Mouse (Mus musculus) spleen, adult 2 months (tissue): ENCODE measurements around the gene Card9. TPM values are rescaled to one million over a fixed set of nuclear protein-coding genes. Genes with fewer than 3 reads are reported as not detected.

Source experiments
- DNase-seq, 2 experiments: peaks; one replicate each; pipeline versions ENCODE4 v3.0.0 to v3.0.0-alpha.2; 2012 to 2021; ENCODE audit warnings: low spot score in 2 of 2, low read depth in 1 of 2
- H3K27ac ChIP-seq: fragments of 200-500 bp; 2 replicates; pipeline ENCODE4 v1.5.1; 2012; ENCODE audit warnings: low read length, inconsistent platforms; ENCODE audit not compliant: insufficient read depth
- H3K27me3 ChIP-seq: fragments of 200-500 bp; 2 replicates; pipeline ENCODE4 v1.6.1; 2012; ENCODE audit warnings: mild to moderate bottlenecking, moderate library complexity, low read length, inconsistent platforms; ENCODE audit not compliant: control insufficient read depth, insufficient read depth
- H3K36me3 ChIP-seq: fragments of 200-500 bp; 2 replicates; pipeline ENCODE4 v1.6.1; 2012; ENCODE audit warnings: mild to moderate bottlenecking, low read length, inconsistent platforms; ENCODE audit not compliant: control insufficient read depth, insufficient read depth
- H3K4me1 ChIP-seq: fragments of 200-500 bp; 2 replicates; pipeline ENCODE4 v1.6.1; 2011; ENCODE audit warnings: inconsistent platforms; ENCODE audit not compliant: control insufficient read depth, insufficient read depth, insufficient read length
- H3K4me3 ChIP-seq: fragments of 200-500 bp; 2 replicates; pipeline ENCODE4 v1.5.1; 2011; ENCODE audit warnings: mild to moderate bottlenecking, inconsistent platforms; ENCODE audit not compliant: insufficient read depth, insufficient read length; ENCODE audit errors: extremely low read depth
- CTCF ChIP-seq: fragments of 200-500 bp; IDR thresholded peaks from 2 replicates; pipeline ENCODE4 v1.5.1; 2011; ENCODE audit warnings: mild to moderate bottlenecking, inconsistent platforms; ENCODE audit not compliant: insufficient read depth, insufficient read length, insufficient replicate concordance; ENCODE audit errors: extremely low read depth
- POLR2A ChIP-seq: fragments of 200-500 bp; IDR thresholded peaks from 2 replicates; pipeline ENCODE4 v1.6.1; 2011; ENCODE audit warnings: low read depth, low read length, inconsistent platforms
- WGBS: fragments of 180-500 bp; shearing (Covaris S2); methylation state at CpG from one replicate; pipeline ENCODE4 v1.1.7; 2018; 5-methylcytosine and 5-hydroxymethylcytosine counted together
- polyA plus RNA-seq: library from polyadenylated mRNA; depleted of rRNA; stranded (reverse); fragments of >200 nt; gene quantifications from 2 replicates; pipeline ENCODE4 v1.2.3, GENCODE M21; 2012; rRNA removed

Card9 gene
- polyA plus RNA-seq, 1 experiment, result 11.9 TPM

DNA sequence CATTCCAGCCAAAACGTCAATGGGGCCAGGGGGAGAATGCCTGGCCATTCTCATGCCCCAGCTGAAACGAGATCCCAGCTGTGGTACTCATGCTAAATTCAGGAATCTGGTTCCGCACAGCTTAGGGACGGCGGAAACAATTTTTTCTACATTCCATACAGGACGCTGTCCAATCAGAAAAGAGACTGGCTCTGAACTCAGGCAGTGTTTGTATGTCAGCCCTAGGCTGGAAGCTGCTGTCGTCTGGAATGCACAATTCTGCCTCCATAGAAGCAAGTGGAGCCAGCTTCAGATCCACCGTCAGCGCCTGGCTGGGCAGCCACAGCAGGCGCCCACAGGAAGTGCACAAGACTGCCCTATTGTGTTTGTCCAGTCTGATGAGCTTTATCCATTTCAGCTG, 51.0 kb downstream of the Card9 start:
- Histone ChIP-seq H3K27ac (no peak overlapping the region), H3K4me3 (no peak overlapping the region), H3K4me1 (peaks cover 5% of the 10 kb centered on the region; the same call in 1 of the 2 replicates), H3K36me3 (no peaks in the 10 kb centered on the region), H3K27me3 (no peaks in the 10 kb centered on the region)
- no peak for DNase-seq
- TF ChIP-seq POLR2A (no peak), CTCF (no peak)
- 77% methylated on average over 10 of the region's 10 CpGs for WGBS

GRCm38 (mm10) chr2:26306702-26307101, 54.0 kb downstream of the Card9 start:
- Histone ChIP-seq H3K27ac (no peak overlapping the region), H3K27me3 (no peaks in the 10 kb centered on the region), H3K4me3 (no peak overlapping the region), H3K4me1 (peaks cover 2% of the 10 kb centered on the region; the same call in 1 of the 2 replicates), H3K36me3 (no peaks in the 10 kb centered on the region)
- WGBS, result 84% methylated on average over 3 of the region's 3 CpGs
- TF ChIP-seq CTCF (no peak), POLR2A (no peak)
- DNase-seq, result no peak

- H3K27me3 ChIP-seq, result no peaks in the 10 kb centered on the region
- no peaks in the 10 kb centered on the region for H3K36me3 ChIP-seq
- TF ChIP-seq POLR2A (no peak), CTCF (no peak)
- H3K4me1 ChIP-seq, result no peaks in the 10 kb centered on the region
- H3K27ac ChIP-seq, result no peak overlapping the region
- WGBS, result 87% methylated on average over 2 of the region's 2 CpGs
- DNase-seq, result no peak
- H3K4me3 ChIP-seq, result no peak overlapping the region
Measured at GRCm38 (mm10) chr2:26305555-26305954, 55.2 kb downstream of the Card9 start.

DNA sequence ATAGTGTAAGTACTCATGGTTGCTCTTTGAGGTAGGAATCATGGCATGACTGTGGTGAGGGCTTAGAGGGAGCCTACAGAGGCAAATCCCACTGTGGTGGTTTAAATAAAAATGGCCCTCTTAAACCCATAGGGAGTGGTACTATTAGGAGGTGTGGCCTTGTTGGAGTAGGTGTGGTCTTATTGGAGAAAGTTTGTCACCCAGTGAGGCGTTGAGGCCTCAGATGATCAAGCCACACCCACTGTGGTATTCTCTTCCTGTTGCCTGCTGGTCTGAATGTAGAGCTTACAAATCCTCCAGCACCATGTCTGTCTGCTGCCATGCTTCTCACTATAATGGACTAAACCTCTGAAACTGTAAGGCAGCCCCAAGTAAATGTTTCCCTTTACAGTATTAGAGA, 56.0 kb downstream of the Card9 start:
- DNase-seq, result no peak
- WGBS, result 26% methylated on average over 1 of the region's 1 CpGs
- no peak for TF ChIP-seq POLR2A
- TF ChIP-seq CTCF, result no peak
- Histone ChIP-seq H3K4me3 (no peak overlapping the region), H3K4me1 (no peaks in the 10 kb centered on the region), H3K36me3 (no peaks in the 10 kb centered on the region), H3K27me3 (no peaks in the 10 kb centered on the region), H3K27ac (no peak overlapping the region)

Other genes starting within 250 kb of the Card9 start
- 10.7 and 16.8 TPM in 2 replicates for gene Nacc2, start 237.7 kb downstream of the Card9 start, polyA plus RNA-seq
- 0.04 TPM in 1 of 2 replicates, not detected in the other for gene Lhx3, start 152.6 kb downstream of the Card9 start, polyA plus RNA-seq
- 7.0 and 9.8 TPM in 2 replicates for gene Qsox2, start 123.4 kb downstream of the Card9 start, polyA plus RNA-seq
- not detected in 2 replicates for gene Ccdc187, start 66.4 kb downstream of the Card9 start, polyA plus RNA-seq
- gene Gpsm1, start 45.4 kb downstream of the Card9 start, polyA plus RNA-seq, result 17.7 and 21.1 TPM in 2 replicates
- gene Dnlz, start 8.8 kb downstream of the Card9 start, polyA plus RNA-seq, result 13.4 and 20.0 TPM in 2 replicates
- 41.1 and 46.5 TPM in 2 replicates for gene Snapc4, start 19.7 kb upstream of the Card9 start, polyA plus RNA-seq
- 60.1 and 70.5 TPM in 2 replicates for gene Entr1, start 28.4 kb upstream of the Card9 start, polyA plus RNA-seq
- 17.6 and 21.2 TPM in 2 replicates for gene Pmpca, start 28.4 kb upstream of the Card9 start, polyA plus RNA-seq
- gene Inpp5e, start 48.3 kb upstream of the Card9 start, polyA plus RNA-seq, result 22.8 and 26.1 TPM in 2 replicates
- 65.2 and 74.3 TPM in 2 replicates for gene Sec16a, start 84.3 kb upstream of the Card9 start, polyA plus RNA-seq
- 34.6 and 39.6 TPM in 2 replicates for gene Notch1, start 155.7 kb upstream of the Card9 start, polyA plus RNA-seq
- gene Egfl7, start 219.1 kb upstream of the Card9 start, polyA plus RNA-seq, result 167 and 196 TPM in 2 replicates
- not detected in 2 replicates for gene Gm20532, start 225.7 kb upstream of the Card9 start, polyA plus RNA-seq
- 22.7 and 27.7 TPM in 2 replicates for gene Agpat2, start 243.5 kb upstream of the Card9 start, polyA plus RNA-seq